Mouse (Mus musculus) kidney, adult 9 months (tissue): ENCODE results near the gene Kcnc2.
"Not testable (repeated sequence)": the region's sequence is repeated elsewhere in the genome, so short reads cannot be mapped to it uniquely, and the experiment has no call there.

Experiments used
- DNase-seq: peaks from one replicate; pipeline ENCODE4 v3.0.0; 2022

Gene Kcnc2

GRCm38 (mm10) chr10:112270887-112271802, at the start of gene Kcnc2:
Gene Kcnc2 (plus strand): TSS chr10:112271121.
- DNase-seq, result peak; percentile 40

DNA sequence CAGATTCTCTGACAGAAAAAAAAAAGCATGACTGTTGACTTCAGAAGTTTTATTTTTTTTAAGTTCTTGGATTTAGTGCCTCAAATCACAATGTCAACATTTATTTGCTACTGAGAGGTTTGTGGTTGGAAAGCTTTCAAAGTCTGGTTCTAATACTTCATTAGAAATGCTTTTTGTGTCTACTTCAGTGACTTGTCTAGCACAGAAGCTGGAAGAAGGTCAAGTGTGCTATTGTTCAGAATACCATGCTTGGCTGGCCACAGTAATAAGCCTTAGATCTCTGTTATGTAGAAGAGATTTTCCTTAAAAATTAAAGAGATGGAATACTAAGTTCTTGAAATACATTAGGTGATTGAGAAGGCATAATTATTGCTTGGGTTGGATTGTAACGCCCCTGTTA, 43.8 kb upstream of the Kcnc2 start:
- peak; percentile 40 for DNase-seq

- peak; percentile 72 for DNase-seq
Measured at GRCm38 (mm10) chr10:112229091-112229843, 41.7 kb upstream of the Kcnc2 start.

- DNase-seq, result not testable (repeated sequence)
Measured at GRCm38 (mm10) chr10:112232733-112233132, 38.2 kb upstream of the Kcnc2 start.

GRCm38 (mm10) chr10:112235396-112235940, 35.5 kb upstream of the Kcnc2 start:
- not testable (repeated sequence) for DNase-seq

DNA sequence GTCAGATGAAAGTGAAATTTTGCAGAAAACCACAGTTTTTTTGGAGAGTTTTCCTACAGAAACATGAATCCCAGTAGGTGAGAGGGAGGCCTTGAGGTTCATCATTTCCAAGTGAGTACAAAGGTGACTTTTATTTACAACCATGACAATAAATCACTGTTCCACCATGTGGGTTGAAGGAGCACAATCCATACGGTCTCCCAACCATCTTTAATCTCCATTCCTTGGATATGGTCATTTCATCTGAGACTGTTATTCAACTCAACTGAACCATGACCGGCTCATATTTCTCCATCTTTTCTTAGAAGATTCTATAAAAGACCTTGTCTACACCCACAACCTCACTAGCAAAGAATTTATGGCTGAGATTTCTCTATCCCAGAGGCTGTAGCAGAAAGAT, 22.6 kb upstream of the Kcnc2 start:
- no peak for DNase-seq

- no peak for DNase-seq
Measured at GRCm38 (mm10) chr10:112263467-112263866, 7.5 kb upstream of the Kcnc2 start.

DNA sequence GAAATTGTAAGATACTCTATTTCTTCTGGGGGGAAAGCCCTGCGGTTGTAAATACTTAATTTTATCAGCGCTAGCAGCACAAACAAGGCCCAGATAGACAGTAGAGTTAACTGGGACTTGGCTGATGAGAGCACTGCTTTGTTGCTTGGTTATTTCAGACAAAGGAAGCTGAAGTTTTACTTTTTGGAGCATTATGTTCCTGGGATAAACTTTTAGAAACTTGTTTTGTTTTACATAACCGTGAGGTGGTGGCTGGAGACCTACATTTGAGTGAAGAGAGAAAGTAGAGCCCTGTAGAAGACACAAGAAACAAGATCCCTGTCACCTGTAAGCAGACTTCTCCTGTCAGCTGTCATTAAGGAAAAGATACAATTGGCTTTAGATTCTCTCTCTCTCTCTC, 1.4 kb upstream of the Kcnc2 start:
- no peak for DNase-seq

GRCm38 (mm10) chr10:112269939-112270781, 761 bp upstream of the Kcnc2 start:
- peak; percentile 13 for DNase-seq

- DNase-seq, result no peak
Measured at GRCm38 (mm10) chr10:112271803-112272165, 863 bp downstream of the Kcnc2 start.

DNA sequence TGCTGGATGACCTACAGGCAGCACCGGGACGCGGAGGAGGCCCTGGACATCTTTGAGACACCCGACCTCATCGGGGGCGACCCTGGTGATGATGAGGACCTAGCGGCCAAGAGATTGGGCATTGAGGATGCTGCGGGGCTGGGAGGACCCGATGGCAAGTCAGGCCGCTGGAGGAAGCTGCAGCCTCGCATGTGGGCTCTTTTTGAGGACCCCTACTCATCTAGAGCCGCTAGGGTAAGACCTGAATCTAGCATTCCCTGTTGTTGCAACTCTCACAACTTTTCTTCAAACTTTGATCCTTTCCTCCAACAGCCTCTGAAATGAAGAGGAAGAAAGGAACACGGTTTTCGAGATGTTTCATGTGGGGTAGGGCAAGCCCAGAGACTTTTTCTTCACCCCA, 1.2 kb downstream of the Kcnc2 start:
- no peak for DNase-seq

DNA sequence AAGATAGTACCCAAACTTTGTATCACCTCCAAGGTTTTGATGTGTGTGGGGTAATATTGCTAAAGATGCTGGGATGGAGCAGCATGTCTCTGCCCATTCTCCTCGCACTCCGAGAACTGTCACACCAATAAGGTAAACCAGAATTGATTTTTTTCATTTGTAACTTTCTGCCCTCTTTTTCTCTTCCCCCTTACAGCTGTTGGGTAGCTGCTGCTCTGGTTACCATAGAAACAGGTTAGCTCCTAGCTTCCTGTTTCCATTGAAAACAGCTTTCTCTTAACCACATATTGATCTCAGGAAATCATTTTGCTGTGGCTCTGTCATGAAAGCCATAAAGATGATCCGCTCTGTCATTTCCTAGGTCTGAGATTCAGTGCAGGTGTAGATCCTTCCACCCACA, 7.1 kb downstream of the Kcnc2 start:
- DNase-seq, result no peak

DNA sequence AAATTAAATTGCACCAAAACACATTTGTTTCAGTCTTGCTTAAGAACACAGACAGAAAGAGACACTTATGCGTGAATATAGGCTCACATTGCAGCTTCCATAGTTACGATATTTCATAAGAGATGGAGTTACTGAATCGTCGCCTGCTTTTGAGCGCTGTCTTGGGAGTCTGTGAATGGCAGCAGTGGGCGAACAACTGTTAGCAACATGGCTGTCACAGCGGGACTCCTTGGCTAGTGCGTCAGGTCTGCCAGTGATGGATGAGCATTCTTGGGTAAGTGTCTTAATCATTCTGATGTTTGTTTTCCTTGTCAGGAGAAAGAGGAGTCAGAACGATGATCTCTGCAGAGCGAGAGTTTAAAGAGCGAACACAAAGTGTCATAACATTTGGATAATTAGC, 44.2 kb downstream of the Kcnc2 start:
- no peak for DNase-seq

DNA sequence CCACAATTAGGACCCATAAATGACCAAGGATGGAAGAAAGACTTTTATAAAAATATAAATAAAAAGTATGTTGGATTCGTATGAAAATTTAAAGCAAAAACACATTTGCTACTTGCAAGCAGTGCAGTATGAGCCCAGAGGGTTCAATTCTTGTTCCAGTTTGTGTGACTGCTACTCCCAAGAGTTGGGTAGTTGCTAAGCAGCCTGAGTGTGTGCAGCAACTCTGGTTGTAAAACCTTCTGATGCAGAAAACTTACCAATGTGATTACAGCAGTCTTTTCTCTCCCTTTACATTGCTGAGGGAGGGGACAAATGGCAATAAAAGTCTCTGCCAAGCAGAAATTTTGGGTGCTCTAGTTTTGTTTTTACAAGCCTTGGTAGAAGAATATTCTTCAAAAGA, 46.9 kb downstream of the Kcnc2 start:
- no peak for DNase-seq

- no peak for DNase-seq
Measured at GRCm38 (mm10) chr10:112357669-112358362, 86.9 kb downstream of the Kcnc2 start.

GRCm38 (mm10) chr10:112358363-112358704, 87.4 kb downstream of the Kcnc2 start:
- DNase-seq, result no peak

DNA sequence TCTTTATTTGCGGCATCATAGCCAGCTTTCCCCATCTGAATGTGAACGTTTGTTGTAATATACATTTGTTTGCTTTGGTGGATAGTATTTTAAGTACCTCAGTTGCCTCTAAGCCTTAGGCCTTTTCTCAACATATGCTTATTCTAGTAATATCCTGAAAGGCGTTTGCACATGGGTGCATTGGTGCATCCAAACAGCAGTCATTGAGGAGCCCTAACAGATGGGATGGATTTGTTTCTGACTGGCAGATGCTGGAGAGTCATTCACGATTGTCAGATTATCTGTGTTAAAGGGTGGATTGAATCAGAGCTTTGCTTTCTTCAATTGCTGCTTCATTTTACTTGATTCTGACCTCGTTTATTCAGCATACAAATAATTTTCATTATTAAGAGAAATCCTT, 89.8 kb downstream of the Kcnc2 start:
- no peak for DNase-seq

DNA sequence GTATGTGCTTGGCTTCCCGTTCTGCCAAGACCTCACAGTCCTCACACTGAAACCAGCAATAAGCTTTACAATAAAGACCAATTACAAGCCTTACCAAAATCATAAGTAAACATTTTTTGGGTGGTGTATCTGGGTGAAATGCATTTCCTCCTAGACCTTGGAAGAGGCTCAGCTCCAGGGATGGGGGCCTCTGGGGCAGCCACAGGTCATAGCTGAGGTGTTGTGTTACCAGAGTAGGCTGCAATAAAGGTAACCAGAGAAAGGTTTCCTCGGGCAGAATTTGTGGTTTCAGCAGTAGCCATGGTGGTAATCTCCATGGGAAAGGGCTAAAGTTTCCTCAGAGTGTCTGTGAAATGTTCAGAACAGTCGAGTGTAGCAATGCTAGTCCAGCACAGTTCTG, 97.4 kb downstream of the Kcnc2 start:
- DNase-seq, result no peak

DNA sequence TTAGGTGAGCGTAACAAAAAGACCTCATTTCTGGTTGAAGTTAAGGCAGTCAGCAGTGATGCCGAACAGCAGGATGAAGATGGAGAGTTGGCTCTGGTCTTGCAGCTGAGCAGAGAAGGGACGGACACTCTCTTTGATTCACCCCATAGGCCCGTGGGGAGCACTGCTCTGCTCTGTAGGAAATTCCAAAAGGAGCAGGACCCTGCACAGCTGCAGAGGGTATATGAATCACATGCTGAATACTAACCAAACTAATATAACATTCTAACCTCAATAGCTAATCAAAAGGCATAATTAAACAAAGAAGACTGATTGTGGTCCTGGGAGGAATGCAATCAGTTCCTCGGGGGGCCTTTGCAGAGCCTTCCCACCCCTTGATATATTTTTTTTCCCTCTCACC, 106.2 kb downstream of the Kcnc2 start:
- no peak for DNase-seq

DNA sequence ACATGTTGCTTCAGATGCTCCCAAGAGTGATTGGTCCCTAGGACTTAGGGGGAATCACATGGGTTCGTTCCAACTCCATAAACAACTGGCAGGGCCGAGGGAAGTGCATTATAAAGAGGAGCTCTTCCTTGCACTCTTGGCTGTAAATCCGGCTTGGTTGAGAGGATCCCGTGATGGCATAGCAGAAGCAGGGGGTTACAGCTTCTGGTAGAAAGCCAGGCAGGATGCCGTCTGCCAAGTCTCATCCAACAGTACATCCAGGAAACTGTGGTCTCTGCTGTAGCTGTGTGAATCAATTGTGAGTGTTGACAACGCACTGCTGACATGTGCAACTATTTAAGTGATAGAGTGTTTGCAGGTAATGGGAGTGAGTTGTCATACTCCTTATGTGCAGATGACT, 107.5 kb downstream of the Kcnc2 start:
- no peak for DNase-seq

DNA sequence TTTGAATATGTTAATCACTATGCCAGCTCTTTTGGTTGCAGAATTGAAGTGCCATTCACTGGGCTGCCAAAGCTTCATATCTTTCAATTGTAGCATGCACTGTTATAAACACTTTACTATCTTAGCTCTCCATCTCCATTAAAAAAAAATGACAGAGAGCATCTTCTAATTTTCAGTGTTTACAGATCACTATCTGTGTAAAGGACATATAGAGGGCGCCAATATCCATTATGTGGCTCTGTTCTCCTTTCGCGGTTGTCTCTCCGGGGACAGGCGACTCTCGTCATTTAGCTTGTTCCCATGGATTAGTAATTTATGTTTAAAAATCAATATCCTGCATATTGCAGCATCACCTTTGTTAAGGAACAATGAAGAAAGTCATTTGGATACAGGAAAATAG, 109.7 kb downstream of the Kcnc2 start:
- no peak for DNase-seq

GRCm38 (mm10) chr10:112394399-112394970, 123.6 kb downstream of the Kcnc2 start:
- DNase-seq, result no peak
